Mouse (Mus musculus) c-Kit-positive CD71-negative TER-119-negative erythroid progenitor cells, embryonic 14.5 days (primary cell): Measurements from ENCODE around the gene AW011738.

Experiments used
- DNase-seq: peaks from one replicate; pipeline ENCODE4 v3.0.0-alpha.2; 2013; ENCODE audit warnings: low read depth

The AW011738 gene

DNA sequence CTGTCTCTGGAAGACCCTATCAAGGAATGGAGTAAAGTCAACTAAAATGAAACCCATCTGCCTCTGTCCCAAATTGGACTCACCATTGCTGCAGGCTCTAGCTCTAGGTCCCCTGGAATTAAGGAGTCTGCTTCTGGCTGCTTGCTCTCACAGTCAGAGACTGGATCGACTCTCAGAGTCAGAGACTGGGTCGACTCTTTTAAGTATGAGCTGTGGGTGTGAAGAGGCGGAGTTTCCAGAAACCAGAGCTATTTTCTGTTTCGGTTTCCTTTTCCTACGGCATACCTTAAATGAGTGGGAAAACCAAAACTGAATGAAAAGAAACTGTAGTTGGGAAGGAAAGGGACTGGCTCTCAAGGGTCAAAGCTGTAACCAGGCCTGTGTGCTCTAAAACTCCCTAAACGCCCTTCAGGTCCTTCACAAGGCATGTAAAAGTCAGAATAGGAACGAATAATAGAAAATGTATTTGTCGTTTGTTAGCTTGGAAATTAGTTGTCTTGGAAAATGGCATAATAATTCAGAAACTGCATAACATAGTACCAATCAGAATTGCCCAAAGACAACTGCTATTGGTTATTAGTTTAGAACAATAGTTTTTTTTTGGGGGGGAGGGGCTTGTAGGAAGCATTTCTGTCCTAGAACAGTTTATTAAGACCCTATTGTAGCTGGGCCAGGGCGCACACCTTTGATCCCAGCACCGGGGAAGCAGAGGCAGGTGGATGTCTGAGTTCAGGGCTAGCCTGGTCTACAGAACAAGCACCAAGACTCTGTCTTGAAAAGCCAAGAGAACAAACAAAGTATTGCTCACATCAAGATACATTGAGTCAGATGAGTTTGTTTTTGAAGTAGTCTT lies 2.3 kb upstream of the AW011738 start, which contains the start of gene Isg15:
Isg15 (minus strand) TSS at position 196 of the 853 bp plus-strand sequence.
- no peak for DNase-seq

DNA sequence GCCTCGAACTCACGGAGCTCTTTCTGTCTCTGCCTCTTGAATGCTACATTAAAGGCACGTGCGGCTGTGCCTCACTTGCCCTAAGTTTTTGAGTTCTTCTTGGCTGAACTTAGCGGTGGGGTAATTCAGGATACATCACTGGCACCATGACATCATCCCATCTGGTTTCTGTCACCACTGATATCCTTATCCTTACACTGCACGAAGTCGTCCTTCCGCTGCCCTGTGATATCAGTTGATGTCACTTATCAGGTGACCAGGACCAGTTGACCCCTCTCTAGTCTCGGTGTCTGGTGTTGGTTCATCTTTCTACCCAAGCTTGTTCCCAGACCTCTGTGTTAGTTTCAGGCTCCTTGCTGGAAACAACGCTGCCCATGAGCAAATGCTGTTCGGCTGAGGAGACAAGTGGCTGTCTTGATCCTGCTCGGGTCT lies 626 bp upstream of the AW011738 start:
- DNase-seq: no peak

DNA sequence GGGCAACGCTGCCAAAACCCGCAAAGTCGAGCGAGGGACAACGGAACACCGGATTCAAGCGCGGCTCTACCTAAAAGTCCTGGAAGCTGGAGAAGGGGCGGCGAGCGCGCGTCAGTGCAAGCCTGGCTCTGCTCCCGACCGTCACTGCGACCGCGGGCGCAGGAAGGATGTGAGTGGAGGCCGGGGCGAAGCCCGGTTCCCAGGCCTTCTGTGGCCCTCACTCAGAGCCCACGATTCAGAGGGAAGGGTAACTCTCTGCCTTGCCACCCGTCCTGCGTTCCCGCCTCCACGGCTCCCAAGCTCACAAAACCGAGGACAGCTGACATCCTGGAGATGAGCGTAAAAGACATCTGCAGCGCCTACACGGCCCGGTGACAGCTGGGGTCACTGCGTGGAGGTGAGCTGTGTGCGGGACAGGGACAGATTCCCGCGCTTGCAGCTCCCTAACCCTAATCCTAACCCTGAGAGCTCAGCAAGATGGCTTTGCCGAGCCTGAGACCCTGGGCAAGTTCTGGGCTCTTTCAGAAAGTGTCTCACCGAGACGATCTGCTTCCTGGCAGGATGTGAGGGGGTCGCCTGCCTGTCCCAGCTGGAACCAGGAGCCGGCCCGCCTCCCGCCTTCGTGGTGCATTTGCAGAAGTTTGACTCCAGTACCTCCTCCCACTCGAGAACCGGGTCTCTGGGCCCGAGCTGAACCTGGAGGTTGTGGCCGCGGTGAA lies 468 bp downstream of the AW011738 start:
- no peak for DNase-seq

DNA sequence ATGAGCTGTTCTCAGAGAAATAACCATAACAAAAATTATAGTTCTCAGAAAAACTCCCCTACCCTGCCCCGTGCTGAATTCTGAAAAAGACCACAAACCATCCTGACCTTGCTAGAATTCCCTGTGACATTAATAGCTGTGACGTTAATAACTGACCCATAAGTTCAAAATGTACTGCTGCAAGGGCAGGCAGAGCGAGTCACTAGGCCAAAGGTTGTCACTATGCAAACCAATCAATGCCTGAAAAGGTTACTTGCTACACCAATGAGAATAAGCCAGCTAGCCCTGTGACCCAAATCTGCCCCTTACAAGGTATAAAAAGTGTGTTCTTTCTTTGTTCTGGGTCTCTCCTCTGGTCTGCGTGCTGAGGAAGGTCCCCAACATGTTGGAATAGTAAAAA lies 5.8 kb downstream of the AW011738 start:
- no peak for DNase-seq

DNA sequence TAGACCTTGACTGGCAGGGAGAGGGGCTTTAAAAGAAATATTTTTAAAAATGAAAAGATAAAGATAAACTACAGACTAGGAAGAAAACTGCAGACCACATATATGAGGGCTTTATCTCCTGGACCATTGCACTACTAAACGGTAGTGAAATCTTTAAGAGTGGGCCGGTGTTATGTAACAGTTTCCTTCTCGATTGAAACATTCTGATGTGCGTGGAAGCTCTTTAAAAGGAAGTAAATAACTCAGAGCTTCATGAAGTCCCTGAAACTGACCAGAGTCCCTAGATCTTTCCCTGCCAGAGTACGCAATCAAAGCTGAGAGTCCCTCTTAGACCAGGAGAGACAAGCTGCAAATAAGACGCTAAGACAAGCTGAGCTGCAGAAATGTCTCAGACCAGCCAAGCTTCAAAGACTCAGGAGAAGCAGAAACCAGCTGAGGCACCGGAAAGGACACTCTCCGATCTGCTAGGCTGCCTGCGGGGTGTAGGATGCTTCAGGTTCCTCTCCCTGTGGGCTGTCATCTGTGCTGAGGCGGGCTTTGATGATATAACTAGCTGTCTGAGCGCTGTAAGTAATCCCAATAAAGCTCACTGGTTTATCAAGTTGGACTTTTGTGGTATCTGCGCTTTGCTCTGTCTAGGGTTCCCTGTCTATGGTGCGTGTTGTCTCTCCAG lies 7.0 kb downstream of the AW011738 start:
- DNase-seq: no peak

DNA sequence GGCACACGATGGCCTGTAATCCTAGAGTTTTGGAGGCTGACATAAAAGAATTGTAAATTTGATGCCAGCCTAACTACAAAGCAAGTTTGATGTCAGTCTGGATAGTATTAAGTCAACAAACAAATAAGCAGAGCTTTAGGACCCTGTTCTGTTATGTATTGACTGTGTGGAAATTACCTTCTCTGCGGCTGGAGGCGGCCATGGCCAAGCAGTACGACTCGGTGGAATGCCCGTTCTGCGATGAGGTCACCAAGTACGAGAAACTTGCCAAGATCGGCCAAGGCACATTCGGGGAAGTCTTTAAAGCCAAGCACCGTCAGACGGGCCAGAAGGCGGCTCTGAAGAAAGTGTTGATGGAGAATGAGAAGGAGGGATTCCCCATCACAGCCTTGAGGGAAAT lies 10.0 kb downstream of the AW011738 start:
- no peak for DNase-seq

DNA sequence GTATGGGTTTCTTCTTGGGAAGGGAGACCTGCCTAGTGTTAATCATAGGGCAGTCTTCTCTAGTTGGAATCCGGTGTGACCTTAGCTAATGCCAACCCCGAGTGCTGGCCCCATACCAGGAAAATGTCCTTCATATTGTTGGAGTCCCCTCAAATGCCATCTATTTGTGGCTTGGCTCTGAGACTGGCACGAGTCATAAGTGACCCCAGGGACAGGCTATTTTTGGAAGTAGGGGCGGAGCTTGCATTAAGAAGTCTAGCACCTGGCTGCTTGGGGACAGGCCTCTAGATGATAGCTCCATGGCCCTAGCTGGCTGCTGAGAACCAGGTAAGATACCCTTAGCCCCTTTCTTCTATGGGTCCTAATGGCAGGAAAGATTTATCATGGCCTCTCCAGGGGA lies 12.5 kb downstream of the AW011738 start, which contains the start of gene Perm1:
Perm1 (plus strand) TSS at position 220 of the 400 bp plus-strand sequence.
- no peak for DNase-seq

DNA sequence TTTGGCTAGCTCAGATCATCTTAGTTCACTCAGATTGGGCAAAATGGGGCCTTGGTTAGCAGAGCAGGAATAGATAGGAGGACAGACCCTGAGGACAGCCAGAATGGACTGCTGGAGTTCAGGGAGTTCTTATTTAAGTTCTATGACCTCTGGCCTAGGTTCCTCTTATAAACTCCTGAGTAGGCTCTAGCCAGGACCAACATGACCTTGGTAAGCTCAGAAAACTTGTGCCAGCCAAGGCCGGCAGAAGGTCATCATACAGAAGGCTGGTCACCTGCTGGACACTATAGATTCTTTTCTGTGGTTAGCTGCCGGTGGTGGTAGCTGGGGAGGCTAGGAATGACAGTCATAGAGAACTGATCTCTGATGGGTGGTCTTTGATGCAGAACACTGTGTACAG lies 13.1 kb downstream of the AW011738 start:
- no peak for DNase-seq

DNA sequence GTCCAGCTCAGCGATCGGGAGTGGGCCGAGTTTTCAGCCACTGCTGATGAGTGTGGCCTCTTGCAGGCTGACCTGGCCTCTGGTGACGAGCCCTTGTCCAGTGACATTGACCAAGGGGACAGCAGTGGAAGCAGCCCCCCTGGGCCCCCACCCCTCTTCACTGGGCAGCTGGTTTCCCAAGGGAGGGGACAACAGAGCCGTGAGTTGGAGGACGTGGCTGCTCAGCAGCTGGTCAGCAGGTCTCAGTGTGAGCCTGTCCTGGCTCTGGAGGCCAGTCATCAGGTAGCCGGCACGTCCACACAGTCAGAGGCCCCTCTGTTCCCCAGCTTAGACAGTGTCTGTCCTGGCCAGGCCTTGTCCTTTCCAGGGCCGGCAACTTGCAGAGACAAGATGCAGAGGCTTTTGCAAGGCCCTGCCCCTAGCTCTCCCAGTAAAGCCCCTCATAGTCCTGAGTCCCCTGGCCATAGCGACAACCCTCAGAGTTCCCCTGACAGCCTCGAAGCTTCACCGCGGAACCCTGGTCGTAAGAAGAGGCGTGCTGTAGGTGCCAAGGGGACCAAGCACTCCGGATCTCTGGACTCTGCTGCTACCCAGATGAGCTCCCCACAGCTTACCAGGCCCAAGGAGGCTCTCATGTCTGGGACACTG lies 14.0 kb downstream of the AW011738 start:
- no peak for DNase-seq

DNA sequence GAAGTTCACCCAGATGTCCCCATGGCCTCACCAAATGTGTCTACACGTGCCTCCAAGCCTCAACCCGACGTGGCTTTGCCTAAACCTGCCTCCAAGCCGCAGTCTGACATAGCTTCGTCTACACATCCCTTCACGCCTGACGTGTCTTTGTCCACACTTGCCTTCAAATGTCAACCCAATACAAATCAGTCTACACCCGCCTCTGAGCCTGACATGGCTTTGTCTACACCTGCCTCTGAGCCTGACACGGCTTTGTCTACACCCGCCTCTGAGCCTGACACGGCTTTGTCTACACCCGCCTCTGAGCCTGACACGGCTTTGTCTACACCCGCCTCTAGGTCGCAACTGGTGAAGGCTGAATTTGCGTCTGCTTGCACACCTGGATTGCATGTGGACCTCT lies 14.7 kb downstream of the AW011738 start:
- no peak for DNase-seq

DNA sequence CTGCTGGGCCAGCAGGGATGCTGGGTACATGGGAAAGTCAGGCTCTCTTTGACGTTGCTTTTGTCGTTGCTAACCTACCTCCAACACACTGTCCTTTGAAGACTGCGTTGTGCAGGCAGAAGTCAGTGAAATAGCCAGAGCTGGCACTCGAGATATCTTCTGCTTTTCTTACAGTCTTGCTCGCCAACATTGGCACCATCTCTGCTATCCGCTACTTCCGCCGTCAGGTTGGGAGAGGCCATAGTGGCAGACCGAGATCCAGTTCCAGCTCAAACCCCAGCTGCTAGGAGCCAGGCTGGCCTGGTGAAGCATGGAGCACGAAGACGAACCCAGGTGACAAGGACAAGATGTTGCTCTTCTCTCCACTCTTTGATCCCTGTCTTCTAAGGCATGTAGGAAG lies 16.8 kb downstream of the AW011738 start:
- DNase-seq: no peak

DNA sequence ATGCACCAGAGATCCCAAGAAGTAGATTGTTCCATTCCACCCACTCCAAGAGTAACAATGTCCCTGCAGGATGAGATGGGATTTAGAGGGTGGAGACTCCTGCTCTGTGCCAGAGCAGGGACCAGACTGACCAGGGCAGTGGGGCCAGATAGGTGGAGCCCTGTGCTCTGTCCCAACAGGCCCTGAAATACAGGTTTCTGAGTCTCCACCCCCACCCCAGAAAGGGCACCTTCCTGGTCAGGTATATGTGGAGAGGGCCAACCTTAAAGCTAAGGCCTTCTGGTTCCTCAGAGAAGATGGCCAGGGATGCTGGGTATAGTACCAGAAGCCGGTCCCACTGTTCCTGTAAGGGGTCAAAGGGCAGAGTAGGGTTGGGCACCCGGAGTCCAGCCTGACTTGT lies 21.2 kb downstream of the AW011738 start:
- no peak for DNase-seq

DNA sequence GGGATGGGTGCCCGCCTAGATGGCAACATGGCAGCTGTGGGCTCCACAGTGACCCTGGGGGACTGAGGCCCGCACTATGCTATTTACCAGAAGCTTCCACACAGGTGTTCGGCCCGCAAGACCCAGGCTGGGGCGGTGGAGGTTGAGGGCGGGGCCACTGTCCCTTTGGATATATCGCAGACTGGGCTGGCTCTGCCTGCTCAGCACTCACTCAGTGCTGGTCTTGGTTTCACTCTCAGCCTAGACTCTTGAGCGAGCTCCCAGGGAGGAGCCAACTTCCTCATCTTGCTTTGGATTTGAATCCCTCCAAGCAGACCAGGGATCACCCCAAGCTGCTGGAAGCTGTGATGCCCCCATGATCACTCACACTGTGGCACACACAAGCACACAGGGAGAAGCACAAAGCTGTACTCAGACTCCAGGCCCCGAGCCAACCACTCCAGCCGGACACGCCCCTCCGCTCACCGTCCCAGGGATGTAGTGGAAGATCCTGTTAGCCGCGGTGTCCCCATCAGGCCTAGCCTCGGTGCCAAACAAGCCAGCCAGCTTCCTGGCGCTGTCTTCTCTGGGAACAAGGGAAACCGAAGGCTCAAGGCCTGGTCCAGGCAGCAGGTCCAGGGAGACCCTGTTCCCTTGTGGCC lies 24.8 kb downstream of the AW011738 start:
- no peak for DNase-seq

DNA sequence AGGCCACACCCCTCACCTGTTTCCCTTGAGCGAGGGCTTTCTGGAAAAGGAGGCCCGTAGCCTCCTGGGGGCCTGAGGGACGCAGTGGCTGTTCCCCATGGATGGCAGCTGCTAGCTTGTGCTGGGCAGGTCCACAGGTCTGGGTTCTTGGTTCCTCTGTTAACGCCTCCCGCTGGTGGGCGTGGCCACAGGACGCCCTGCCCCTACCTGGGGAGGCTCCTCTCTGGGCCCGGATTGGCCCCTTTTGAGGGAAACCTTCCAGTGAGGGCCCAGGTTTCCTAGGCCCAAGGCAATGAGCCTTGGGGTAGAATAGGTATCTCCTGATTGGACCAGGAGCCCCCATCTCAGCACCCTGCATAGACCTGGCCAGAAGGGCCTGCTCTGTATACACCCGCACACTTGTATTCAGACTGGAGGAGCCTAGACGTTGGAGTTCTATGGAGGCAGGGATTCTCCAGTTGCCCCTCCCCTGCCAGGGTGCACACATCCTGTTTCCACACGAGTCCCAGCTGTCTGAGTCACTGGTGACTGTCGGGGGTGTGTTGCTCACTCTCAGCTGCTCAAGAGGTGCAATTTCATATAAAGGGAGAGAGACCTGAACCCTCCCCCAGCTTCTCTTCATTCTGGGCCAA lies 25.4 kb downstream of the AW011738 start:
- no peak for DNase-seq

DNA sequence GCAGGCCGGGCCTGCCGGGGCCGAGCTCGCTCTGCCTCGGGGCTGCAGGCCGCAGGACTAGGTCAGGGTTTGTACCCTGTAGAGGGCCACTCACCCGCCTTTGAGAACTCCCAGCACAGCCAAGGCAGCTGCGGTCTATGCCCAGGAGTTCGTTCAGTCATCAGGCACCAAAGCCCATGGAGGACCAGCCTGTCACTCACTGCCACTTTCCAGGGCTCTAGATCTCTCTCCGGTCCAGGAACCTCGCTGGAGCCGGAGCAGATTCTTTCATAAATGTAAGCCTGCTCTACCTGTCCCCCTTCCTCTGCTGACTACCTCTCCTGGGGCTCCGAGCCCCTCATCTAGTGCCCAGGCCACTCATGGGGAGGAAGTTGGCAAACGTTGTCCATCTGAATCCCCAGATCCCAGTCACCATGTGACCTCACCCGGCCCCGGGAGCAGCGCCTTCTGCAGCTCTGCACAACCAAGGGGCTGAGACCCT lies 31.0 kb downstream of the AW011738 start:
- no peak for DNase-seq

DNA sequence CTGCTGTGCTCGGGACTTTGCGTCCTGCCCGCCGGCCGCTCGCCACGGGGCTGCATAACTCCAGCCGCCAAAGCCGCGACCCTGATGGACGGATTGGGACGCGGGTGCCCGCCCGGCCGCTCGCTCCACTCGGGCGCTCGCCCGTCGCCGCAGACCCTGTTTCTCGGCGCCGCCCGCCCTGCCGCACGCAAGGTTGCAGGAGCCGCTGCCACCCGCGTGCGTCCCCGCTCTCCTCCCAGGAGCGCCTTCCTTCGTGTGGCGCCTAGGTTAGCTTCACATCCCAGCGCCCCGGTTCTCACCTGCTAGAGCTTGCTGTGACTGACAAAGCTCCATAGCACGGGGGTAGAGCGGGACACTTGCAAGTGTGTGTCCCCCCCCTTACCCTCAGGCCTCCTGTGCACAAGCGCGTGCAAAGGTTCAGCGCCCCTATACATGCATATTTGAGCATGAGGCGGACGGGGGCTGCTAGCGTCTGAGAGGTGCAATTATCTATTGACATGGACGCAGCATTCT lies 31.7 kb downstream of the AW011738 start, which contains the start of gene Plekhn1:
Plekhn1 (minus strand) TSS at position 157 of the 513 bp plus-strand sequence.
- DNase-seq: no peak

DNA sequence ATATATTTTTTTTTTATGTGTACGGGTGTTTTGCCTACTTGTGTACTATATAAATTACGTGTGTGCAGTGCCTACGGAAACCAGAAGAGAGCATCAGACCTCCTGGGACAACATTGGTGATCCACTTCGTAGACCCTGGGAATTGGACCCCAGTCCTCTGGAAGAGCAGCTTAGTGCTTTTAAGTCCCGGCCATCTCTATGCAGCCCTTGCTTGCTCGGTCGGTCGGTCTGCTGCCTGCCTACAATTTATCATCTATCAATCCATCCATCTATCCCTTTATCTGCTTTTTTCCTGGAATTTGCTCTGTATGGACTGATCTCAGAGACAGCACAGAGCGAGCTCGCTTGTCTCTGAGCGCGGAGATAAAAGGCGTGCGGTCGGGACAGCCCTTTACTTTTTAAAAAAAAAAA lies 32.3 kb downstream of the AW011738 start:
- DNase-seq: no peak

DNA sequence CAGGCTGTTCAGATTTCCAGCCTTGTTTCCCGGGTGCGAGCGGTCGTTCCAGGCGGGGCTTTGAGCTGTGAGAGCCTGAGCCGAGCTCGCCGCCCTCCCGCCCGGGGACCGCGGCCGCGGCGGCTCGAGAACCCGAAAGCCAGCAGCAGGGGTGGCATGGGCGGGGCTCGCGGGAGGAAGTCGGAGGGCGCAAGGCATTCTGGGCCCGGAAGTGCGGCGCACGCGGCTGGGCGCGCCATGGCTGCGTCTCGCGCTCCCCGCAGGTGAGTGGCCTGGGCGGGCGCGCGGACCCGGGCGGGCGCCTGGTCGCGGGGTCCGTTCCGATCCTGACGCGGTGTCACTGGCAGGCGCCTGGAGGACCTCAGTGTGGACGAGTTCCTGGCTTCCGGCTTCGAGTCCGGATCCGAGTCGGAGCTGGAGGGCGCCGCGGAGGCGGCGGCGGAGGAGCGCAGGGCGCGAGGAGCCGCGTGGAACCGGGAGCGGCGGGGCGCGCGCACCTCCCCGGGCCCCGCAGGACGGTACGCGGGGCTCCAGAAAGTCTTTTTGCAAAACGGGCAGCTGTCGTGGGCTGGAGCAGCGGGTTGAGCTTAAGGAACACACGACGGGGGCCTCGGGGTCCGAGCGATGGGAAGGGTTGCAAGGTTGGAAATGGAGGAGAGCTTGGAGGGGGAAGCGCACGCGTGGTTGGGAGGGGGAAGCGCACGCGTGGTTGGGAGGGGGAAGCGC lies 32.9 kb downstream of the AW011738 start, which contains the start of gene Noc2l:
Noc2l (plus strand) TSS at position 203 of the 726 bp plus-strand sequence.
- peak; percentile 86 for DNase-seq

DNA sequence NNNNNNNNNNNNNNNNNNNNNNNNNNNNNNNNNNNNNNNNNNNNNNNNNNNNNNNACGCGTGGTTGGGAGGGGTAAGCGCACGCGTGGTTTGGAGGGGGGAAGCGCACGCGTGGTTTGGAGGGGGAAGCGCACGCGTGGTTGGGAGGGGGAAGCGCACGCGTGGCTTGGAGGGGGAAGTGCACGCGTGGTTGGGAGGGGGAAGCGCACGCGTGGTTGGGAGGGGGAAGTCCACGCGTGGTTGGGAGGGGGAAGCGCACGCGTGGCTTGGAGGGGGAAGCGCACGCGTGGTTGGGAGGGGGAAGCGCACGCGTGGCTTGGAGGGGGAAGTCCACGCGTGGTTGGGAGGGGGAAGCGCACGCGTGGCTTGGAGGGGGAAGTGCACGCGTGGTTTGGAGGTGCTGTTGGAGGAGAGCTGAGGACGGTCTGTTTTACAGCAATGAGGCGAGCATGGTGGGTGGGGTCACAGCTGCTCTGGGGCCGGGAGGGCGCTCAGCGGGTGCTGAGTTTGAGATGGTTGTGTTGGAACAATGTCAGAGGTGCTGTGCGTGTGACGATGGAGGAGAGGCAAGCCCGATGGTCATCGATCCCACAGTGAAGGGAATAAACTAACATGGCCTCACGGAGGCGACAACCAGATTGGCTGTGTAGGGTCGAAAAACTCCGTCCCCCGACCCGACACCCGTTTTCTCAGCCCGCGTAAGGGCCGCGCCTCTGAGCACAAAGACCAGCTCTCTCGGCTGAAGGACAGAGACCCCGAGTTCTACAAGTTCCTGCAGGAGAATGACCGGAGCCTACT lies 33.7 kb downstream of the AW011738 start:
- DNase-seq: no peak
